Mouse (Mus musculus) gastrocnemius, postnatal 14 days (tissue): ENCODE measurements around the gene Glul. TPM values are rescaled to one million over a fixed set of nuclear protein-coding genes. Genes with fewer than 3 reads are reported as not detected.

Experiments
- DNase-seq: peaks from one replicate; pipeline ENCODE4 v3.0.0; 2021; ENCODE audit warnings: mixed read lengths
- intact Hi-C: fragments of 180-260 bp; cut with DNase I; formaldehyde crosslinking; loops from one replicate; pipeline ENCODE4 v1.15.1; 2025; ENCODE audit warnings: low total_unique reads
- microRNA-seq, 2 experiments: library from miRNA; unstranded; fragments of <30 nt; microRNA quantifications; one replicate each; pipeline ENCODE4 v1.2.0; 2021
- total RNA-seq, 2 experiments: library from RNA; stranded (reverse); gene quantifications; 2 replicates each; pipeline ENCODE4 v1.2.3; 2021

Gene Glul
- total RNA-seq, 2 experiments from 2014 or later, result 120 to 371 TPM

- DNase-seq, result no peak
- intact Hi-C loops, result no loop called here
Observed at GRCm38 (mm10) chr1:153953797-153954196, 54.1 kb downstream of the Glul start.

DNA sequence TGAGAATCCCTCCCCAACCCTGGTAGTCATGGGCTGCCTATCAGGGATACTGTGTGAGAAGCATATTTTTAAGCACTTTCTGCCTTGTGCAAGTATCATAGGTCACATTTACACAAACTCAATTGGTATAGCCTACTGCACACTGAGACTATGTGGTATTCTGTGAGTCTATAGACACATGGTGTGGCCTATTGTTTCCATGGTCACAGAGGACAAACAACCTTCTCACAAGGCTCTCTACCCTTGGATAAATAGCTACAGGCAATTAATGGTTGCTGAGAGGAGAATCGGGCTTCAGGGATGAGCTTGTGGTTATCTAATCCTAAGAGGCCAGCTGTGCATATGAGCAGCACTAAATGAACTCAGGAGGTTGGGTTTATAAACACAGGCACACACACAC, 58.1 kb downstream of the Glul start:
- intact Hi-C loops, result no loop called here
- no peak for DNase-seq

Small RNA genes within 50 kb of the gene (microRNA-seq; reads per million reads assigned to microRNA genes)
- 5.0 to 5.1 reads per million in 2 experiments for gene Mir8114

Other genes starting within 250 kb of the Glul start
- gene Rgs8, start 246.9 kb upstream of the Glul start, total RNA-seq, result under 1 TPM; 0.31 to 0.68 TPM
- 1 to 10 TPM; 3.1 to 4.1 TPM for gene Rgs16, start 159.6 kb upstream of the Glul start, total RNA-seq
- 1 to 10 TPM; 4.1 TPM for gene Rnasel, start 150.5 kb upstream of the Glul start, total RNA-seq
- gene Rgsl1, start 55.8 kb upstream of the Glul start, total RNA-seq, result not detected
- not detected for gene Teddm1b, start 25.6 kb upstream of the Glul start, total RNA-seq
- gene Teddm1a, start 8.2 kb upstream of the Glul start, total RNA-seq, result not detected
- gene Teddm2, start 284 bp downstream of the Glul start, total RNA-seq, result 1 to 10 TPM in 1 of 2 experiments, under 1 TPM in 1; 0.70 to 1.4 TPM